Mouse (Mus musculus) lung, postnatal 10 days (tissue): ENCODE measurements around the gene Kif18a.

Source experiments
- DNase-seq: peaks from one replicate; pipeline ENCODE4 v3.0.0; 2021

Kif18a gene

GRCm38 (mm10) chr2:109384019-109384418 is 103.5 kb downstream of the Kif18a start:
- DNase-seq: no peak

GRCm38 (mm10) chr2:109386211-109386610 is 105.7 kb downstream of the Kif18a start:
- no peak for DNase-seq

GRCm38 (mm10) chr2:109388733-109389132 is 108.2 kb downstream of the Kif18a start:
- DNase-seq: no peak

GRCm38 (mm10) chr2:109389977-109390376 is 109.4 kb downstream of the Kif18a start:
- peak; percentile 1 for DNase-seq
